Mouse (Mus musculus) ES-Bruce4 (cell line): ENCODE results near the gene Phkg2.

ENCODE experiments used
- CTCF ChIP-seq: IDR thresholded peaks from one replicate; pipeline ENCODE4 v1.8.1; 2011; ENCODE audit warnings: low read depth, low read length
- EP300 ChIP-seq: IDR thresholded peaks from 2 replicates; pipeline ENCODE4 v1.6.1; 2011; ENCODE audit warnings: low read depth, low read length; ENCODE audit not compliant: insufficient read depth

DNA sequence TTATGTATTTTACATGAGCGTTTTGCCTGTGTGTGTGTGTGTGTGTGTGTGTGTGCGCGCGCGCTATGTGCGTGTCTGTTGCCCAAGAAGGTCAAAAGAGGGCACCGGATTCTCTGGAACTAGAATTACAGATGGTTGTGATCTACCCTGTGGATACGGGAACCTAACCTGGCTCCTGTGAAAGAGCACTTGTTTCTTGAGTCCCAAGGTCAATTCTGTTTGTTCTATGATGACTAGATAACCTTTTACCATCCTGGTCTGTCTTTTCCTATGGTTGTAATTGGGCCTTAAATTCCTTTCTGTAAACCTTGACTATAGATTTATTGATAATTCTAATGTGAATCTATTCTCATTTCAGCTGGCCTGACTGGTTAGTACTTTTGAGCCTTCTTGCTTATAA, 21.6 kb upstream of the Phkg2 start:
- TF ChIP-seq EP300, result no peak
- TF ChIP-seq CTCF, result no peak
